Mouse (Mus musculus) heart, adult 9 months (tissue): Measurements from ENCODE around the gene Colgalt1.

Source experiments
- DNase-seq, 2 experiments: peaks; one replicate each; pipeline ENCODE4 v3.0.0; 2022; ENCODE audit warnings: low spot score in 2 of 2

Gene Colgalt1

DNA sequence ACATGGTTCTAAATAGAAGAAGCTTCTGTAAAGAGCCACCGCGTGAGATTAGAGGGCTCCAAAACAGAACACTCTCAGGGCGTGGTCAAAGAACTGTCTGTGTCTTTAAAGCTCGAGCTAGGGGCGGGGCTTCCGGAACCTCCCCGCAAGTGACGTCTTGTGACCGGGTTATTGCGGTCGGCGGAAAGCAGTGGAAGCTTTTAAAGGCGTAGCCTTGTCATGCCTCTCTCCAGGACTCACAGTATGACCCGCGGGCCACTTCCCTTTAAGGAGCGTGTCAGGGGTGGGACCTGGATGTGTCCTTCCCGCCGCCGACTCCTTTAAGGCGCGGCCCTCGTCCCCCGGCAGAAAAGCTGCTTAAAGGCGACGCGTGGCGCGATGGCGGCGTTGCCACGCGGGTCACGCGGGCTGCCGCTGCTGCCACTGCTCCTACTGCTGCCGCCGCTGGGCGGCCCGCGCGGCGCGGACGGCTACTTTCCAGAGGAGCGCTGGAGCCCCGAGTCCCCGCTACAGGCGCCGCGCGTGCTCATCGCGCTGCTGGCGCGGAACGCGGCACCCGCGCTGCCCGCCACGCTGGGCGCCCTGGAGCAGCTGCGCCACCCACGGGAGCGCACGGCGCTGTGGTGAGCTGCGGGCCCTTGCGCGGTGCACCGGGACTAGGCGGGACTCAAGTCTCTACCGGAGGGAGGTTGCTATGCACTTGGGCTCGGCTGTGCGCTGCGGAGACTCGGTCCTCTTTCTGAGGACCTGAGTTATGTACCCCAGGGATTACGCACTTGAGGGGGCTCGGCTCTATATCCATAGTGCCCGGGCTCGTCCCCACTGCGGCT is at the start of gene Colgalt1:
TSS of gene Colgalt1 (plus strand) at position 177 of the 830 bp plus-strand sequence.
- peak; percentile 99 for DNase-seq

DNA sequence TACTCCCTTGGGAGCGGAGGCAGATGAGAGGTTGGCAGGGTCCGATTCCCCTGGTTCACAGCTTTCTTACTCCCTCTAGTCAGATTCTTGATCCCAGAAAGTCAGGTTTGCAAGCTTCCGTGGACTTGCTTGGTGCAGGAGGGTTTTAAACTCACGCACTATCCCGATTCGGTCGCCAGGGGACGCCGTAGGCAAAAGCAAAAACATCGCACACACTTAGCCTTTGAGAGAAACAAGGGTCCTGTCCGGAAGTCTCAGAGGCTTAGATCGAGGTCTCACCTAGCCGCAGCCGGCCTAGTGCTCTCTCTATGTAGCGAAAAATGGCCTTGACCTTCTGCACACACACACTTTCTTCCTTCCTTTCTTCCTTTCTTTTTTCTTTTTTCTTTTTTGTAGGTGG is 49.4 kb upstream of the Colgalt1 start:
- peak in 1 of 2 experiments; percentile 44 for DNase-seq

GRCm38 (mm10) chr8:71562751-71563150 is 48.0 kb upstream of the Colgalt1 start:
- DNase-seq = peak; percentile 63 to 78

DNA sequence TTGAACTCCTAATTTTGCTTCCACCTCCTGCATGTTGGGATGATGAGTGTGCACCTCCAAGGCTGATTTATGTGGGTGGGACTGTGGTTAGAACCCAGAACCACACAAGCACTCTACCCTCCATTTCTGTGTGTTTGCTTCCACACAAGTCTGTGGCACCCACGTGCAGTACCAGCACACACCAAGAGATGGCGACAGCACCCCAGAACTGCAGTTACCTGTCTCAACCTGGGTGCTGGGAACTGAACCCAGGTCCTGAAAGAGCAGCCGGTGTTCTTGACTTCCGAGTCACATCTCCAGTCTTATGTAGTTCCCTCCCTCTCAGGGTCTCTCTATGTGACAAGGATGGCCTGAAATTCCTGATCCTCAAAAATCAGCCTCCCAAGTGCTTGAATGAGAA is 46.8 kb upstream of the Colgalt1 start:
- DNase-seq = no peak

DNA sequence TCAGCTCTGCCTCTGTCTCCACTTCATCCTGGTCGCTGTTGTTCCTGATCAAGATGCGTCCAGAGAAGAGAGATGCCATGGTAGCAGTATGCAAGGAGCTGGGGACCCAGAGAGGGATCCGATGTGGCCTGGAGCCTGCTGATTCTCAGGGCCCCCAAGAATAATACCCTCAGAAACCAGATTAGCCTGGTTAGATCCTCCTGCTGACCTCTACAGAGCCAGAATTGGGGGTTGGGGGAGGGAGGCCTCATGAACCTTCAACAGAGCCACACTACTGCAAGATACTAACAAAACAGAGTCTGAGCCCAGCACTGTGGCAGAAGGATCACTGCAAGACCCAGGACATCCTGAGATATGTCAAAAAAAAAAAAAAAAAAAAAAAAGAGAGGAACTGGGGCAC is 44.3 kb upstream of the Colgalt1 start, which contains the start of gene Nxnl1:
TSS of gene Nxnl1 (minus strand) at position 101 of the 400 bp plus-strand sequence.
- no peak for DNase-seq

DNA sequence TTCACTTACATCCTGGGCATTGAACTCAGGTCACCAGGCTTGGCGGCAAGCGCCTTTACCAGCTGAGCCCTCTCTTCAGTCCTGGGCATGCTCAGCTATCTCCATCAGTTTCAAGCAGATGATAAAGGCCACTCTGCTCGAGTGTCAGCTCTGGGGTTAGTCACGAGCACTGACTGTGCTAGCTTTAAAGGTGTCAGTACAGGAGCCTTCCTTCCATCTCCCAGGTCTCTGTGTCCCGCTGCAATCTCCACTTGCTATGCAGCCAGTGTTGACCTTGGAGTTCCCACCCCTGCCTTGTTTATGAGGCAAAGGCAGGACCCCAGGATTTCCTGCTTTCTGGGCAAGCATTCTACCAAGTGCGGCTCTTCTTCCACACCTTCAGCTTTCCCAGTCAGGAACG is 43.2 kb upstream of the Colgalt1 start:
- DNase-seq = no peak

DNA sequence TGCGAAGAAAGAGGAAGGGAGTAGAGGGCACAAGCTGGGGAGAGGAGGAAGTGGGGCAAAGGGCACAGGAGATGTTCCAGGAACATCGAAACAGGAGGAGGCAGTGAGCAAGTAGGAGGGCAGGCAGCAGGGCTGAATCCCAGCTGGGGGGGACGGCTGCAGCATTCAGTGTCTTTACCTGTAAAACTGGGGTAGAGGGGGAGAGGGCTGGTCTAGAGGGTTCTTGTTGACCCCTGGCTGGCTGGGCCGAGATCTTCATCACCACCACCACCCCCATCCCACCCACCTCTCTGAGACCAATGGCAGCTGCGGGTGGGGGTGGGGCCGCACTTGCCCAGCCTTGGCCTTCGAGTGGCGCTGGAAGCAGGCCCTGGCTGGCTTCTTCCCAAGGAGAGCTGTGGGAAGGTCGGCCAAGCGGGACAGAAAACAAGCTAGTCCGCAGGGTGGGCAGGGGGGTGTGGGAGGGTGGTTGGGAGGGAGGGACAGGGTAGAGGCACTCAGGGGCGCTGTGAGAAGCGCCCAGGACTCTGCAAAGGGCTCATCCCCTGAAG is 42.3 kb upstream of the Colgalt1 start, which contains the start of gene Slc27a1:
TSS of gene Slc27a1 (plus strand) at position 496 of the 551 bp plus-strand sequence.
- DNase-seq = peak; percentile 74 to 84

- DNase-seq = no peak
Measured at GRCm38 (mm10) chr8:71568941-71569340, 41.9 kb upstream of the Colgalt1 start.

- peak; percentile 85 to 89 for DNase-seq
Measured at GRCm38 (mm10) chr8:71569366-71570290, 41.2 kb upstream of the Colgalt1 start.

DNA sequence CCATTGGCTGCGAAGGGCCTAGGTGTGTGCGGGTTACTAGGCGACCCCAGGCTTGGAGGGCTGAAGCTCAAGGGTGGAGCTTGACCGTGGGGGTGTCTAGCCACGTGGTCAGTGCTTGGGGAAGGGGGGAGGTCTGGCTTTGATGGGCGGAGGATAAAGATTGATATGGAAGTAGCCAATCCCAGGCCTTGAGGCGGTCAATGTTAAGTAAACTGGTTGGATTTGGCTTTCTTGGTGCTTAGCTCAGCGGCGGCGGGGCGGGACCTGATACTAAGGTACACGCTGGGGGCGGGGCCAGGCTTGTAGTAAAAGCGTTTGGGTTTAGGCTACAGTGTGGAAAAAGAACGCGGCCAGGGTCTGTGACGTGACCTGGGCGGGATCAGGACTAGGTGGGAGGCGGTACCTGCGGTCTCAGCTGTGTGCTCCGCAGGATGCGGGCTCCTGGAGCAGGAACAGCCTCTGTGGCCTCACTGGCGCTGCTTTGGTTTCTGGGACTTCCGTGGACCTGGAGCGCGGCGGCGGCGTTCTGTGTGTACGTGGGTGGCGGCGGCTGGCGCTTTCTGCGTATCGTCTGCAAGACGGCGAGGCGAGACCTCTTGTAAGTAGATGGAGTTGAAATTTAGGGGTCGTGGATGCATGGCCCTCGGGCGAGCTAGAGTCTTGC is 40.4 kb upstream of the Colgalt1 start:
- DNase-seq = peak; percentile 90 to 92

DNA sequence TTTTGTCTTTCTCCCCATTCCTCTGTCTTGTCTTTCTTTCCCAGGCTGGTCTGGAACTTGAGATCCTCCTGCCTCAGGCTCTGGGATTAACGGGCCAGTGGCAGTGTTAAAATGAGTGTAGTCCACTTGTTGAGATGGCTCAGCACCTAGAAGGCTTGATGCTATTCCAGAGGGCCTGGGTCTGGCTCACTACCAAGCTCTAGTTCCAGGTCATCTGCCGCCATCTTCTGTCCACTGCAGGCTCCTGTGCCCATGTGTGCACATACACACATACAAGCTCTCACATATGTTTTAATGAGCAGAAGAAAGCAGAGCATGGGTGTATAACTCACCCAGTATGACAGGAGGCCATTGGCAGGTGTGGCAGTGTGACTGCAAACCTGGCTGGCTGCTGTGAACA is 38.7 kb upstream of the Colgalt1 start:
- DNase-seq = no peak

DNA sequence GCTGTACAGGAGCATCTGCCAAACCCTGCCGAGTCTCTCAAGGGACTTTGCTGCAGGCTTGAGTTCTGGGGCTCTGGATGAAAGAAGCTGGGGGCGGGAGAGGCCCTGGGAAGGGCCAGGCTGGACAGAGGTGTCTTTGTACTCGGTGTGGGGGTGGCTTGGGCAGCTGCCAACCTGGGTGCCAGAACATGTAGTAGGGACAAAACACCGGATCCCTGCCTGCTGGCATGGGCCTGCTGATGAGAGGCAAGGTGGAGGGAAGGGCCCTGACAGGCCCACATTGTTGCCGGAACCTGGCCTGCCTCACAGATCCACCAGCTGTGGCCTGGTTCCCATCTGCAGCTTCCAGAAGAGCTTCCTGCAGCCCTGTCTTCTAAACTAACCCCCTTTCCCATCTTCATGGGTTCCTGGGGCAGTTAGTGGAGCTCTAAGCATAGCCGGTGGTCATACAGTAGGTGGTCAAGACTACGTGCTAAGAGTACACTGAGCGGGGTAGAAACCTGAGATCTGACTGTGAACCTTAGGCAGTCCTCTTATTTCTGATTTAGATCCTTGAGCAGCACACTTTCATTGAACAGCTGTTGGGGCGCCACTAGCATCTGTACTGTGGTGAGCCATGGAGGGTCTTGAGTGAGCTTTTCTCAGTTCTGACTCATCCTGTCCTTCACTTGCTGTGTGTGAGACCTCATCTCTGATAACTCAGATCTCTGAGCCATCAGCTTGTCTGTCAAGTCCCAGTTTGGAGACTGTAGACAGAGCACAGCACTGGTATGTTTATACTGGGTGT is 37.8 kb upstream of the Colgalt1 start:
- DNase-seq = peak; percentile 69 to 81

DNA sequence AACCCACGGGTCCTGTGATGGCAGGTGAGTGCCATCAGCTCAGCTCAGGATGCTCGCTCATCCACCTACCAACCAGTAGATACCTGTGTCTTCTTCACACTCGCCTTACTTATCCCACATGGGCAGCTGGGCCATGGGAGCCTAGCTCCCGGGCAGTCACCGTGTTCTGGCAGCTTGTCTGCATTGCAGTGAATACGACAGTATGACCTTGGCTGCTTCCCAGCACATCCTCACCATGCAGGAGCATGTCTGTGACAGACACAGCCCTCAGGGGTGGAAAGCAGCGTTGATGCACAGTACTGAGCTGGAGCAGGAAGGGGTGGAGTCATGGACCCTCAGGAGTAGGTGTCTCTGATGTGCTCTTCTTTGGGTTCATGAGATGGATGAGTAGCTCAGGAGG is 36.4 kb upstream of the Colgalt1 start:
- DNase-seq = no peak

DNA sequence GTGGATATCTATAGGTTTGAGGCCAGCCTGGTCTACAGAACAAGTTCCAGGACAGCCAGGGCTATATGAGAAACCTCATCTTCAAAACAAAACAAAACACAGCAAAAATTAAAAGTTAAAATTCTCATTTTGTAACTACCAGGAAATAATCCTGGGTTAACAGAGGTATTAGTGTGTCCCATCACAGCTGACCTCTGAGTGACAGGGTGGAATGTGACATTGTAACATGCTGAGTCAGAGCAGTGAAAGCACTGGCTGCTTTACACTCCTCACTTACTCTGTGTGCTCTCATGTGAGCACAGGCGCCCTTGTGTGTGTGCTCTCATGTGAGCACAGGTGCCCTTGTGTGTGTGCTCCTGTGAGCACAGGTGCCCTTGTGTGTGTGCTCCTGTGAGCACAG is 35.8 kb upstream of the Colgalt1 start:
- DNase-seq = no peak

- no peak for DNase-seq
Measured at GRCm38 (mm10) chr8:71577856-71578387, 32.9 kb upstream of the Colgalt1 start.

GRCm38 (mm10) chr8:71579009-71579408 is 31.8 kb upstream of the Colgalt1 start:
- no peak for DNase-seq

- peak; percentile 67 for DNase-seq
Measured at GRCm38 (mm10) chr8:71579476-71579875, 31.3 kb upstream of the Colgalt1 start.

DNA sequence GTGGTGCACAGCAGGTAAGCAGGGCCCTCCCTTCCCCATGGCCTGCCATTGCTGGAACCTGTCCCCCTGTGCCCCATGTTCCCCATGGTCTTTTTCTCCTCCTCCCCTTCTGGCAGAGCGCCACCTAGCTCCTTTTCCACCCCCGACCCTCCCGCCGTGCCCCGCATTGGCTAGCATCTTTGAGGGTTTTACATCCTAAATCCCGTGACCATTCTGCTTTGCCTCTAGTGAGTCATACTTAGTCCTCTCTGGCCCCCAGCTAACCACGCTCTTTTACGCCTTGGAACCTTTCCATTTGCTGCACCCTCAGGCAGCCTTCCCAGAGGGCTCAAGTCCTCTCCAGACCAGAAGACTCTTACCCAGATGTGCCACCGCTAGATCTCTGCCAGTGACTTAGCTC is 30.6 kb upstream of the Colgalt1 start:
- DNase-seq = no peak

DNA sequence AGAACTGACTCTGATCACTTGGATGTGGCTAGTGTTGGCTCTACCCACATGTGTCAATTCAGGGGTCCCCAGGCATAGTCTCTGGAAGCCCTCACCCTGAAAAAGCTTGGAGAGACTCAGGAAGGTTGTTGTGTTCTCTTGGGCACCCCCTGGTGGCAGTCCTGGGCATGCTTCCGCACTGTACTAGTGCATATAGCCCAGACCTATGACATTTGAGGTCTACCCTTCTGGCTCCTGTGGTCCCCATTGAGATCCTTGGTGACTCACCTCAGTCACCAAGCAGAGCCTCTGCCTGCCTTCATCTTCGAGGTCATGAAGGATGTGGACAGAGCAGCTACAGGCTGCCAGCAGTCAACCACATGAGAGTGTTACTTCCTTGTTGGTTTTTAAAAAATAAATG is 23.9 kb upstream of the Colgalt1 start:
- DNase-seq = no peak

GRCm38 (mm10) chr8:71588762-71589161 is 22.0 kb upstream of the Colgalt1 start:
- no peak for DNase-seq
